Mouse (Mus musculus) adrenal gland, adult 8-10 months (tissue): ENCODE results near the gene Clec2g. TPM values are rescaled to one million over a fixed set of nuclear protein-coding genes. Genes with fewer than 3 reads are reported as not detected.
"Not testable (repeated sequence)": the region's sequence is repeated elsewhere in the genome, so short reads cannot be mapped to it uniquely, and the experiment has no call there.

ENCODE experiments used
- DNase-seq: peaks from one replicate; pipeline ENCODE4 v3.0.0; 2022
- total RNA-seq, 4 experiments: library from RNA; stranded (reverse); gene quantifications; 2 replicates each; pipeline ENCODE4 v1.2.4; 2022

Clec2g gene
- total RNA-seq, 4 experiments from 2014 or later, result 2.6 to 3.5 (median 3.1) TPM

- DNase-seq, result no peak
These were observed 37.3 kb downstream of the Clec2g start for GRCm38 (mm10) chr6:128971394-128972039.

GRCm38 (mm10) chr6:128972156-128972555, 38.0 kb downstream of the Clec2g start:
- DNase-seq, result no peak

GRCm38 (mm10) chr6:128972687-128973438, 38.7 kb downstream of the Clec2g start:
- DNase-seq, result no peak

GRCm38 (mm10) chr6:128973439-128973697, 39.2 kb downstream of the Clec2g start:
- no peak for DNase-seq

- not testable (repeated sequence) for DNase-seq
These were observed 40.7 kb downstream of the Clec2g start for GRCm38 (mm10) chr6:128974850-128975249.

- DNase-seq, result no peak
These were observed 42.0 kb downstream of the Clec2g start for GRCm38 (mm10) chr6:128976194-128976593.

- DNase-seq, result not testable (repeated sequence)
These were observed 47.9 kb downstream of the Clec2g start for GRCm38 (mm10) chr6:128981951-128982541.

GRCm38 (mm10) chr6:128992337-128992736, 58.2 kb downstream of the Clec2g start:
- DNase-seq, result no peak

GRCm38 (mm10) chr6:128992753-128993152, 58.6 kb downstream of the Clec2g start:
- no peak for DNase-seq

GRCm38 (mm10) chr6:128993221-128993620, 59.0 kb downstream of the Clec2g start:
- DNase-seq, result no peak

- DNase-seq, result no peak
These were observed 60.2 kb downstream of the Clec2g start for GRCm38 (mm10) chr6:128994336-128994735.

- no peak for DNase-seq
These were observed 60.6 kb downstream of the Clec2g start for GRCm38 (mm10) chr6:128994742-128995141.

GRCm38 (mm10) chr6:128995250-128996053, 61.3 kb downstream of the Clec2g start:
- DNase-seq, result no peak

- no peak for DNase-seq
These were observed 62.0 kb downstream of the Clec2g start for GRCm38 (mm10) chr6:128996054-128996767.

GRCm38 (mm10) chr6:128996768-128997442, 62.7 kb downstream of the Clec2g start:
- DNase-seq, result no peak

- DNase-seq, result no peak
These were observed 67.2 kb downstream of the Clec2g start for GRCm38 (mm10) chr6:129001392-129001791.

- no peak for DNase-seq
These were observed 74.4 kb downstream of the Clec2g start for GRCm38 (mm10) chr6:129008552-129008951.

GRCm38 (mm10) chr6:129009846-129010504, 75.8 kb downstream of the Clec2g start:
- DNase-seq, result not testable (repeated sequence)

- no peak for DNase-seq
These were observed 76.3 kb downstream of the Clec2g start for GRCm38 (mm10) chr6:129010505-129010873.

- DNase-seq, result not testable (repeated sequence)
These were observed 77.8 kb downstream of the Clec2g start for GRCm38 (mm10) chr6:129012012-129012411.

GRCm38 (mm10) chr6:129012966-129013365, 78.8 kb downstream of the Clec2g start:
- DNase-seq, result no peak
